Mouse (Mus musculus): ENCODE results near the gene Ppp1r12c.

- no peak for TF ChIP-seq CTCF (IDR thresholded peaks at IDR 0.05; ENCODE audit: low read depth, low read length)
- no peak for TF ChIP-seq POLR2A (IDR thresholded peaks at IDR 0.05; ENCODE audit: insufficient read depth, low read length)
- TF ChIP-seq EP300 (IDR thresholded peaks at IDR 0.05; ENCODE audit: insufficient read depth, low read depth, low read length): no peak
Observed at GRCm38 (mm10) chr7:4491308-4491707, 10.2 kb downstream of the Ppp1r12c start.

All from ES-Bruce4 (cell line).